Mouse (Mus musculus): ENCODE data around the gene Rdh16f2. TPM values are rescaled to one million over a fixed set of nuclear protein-coding genes. Genes with fewer than 3 reads are reported as not detected.
"Not testable (repeated sequence)": the region's sequence is repeated elsewhere in the genome, so short reads cannot be mapped to it uniquely, and the experiment has no call there.

Rdh16f2 gene
- polyA plus RNA-seq, 1 experiment from 2014 or later: not detected

DNA sequence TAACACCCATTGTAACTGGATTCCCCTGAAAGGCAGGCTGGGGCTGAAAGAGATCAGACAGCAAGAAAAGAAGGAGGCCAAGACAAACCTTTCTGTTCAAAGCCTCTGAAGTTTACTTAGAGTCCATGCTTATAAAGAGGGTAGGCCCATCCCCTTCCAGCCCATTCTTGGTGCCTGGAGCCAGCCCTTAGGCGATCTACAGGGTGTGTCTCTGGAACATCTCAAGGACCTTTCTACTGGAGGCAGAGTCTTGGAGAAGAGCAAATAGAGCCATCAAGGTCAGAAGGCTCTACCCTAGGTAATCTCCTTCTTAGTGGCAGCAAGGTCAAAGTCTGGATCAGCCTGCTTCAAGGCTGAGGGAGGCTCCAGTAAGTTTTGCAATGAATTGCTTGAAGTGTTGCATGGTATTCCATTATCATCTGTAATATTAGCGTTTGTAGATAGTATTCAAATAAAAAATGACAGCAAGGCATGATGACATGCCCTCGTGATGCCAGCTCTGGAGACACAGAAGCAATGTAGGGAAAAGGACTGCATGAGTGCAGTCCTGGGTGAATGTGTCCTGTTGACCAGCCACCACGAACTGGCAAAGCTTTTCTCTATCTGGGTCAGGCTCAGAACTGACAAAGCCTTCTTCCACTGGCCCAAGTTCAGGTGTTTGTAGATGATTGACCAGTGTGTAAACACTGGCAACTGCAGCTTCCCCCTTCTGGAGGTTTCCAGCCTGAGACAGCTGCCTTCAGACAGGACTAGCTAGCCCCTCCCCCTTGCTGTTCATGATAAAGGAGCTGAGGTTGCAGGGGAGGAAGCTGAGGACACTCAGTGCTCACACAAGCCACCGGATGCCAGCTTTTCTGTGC is 27.1 kb downstream of the Rdh16f2 start:
- not testable (repeated sequence) for H3K4me1 ChIP-seq (ENCODE audit: control insufficient read depth, insufficient read depth, low read length); H3K4me2 ChIP-seq (ENCODE audit: low read depth, low read length); H3K36me3 ChIP-seq (replicated peaks; ENCODE audit: control insufficient read depth, insufficient read depth, low read depth, low read length); H3K27ac ChIP-seq (replicated peaks; ENCODE audit: low read depth, low read length); DNase-seq (ENCODE audit: low spot score); H3K9me3 ChIP-seq (replicated peaks; ENCODE audit: control insufficient read depth, low read length); H3K4me3 ChIP-seq (ENCODE audit: low read depth, low read length); H3K27me3 ChIP-seq (ENCODE audit: control insufficient read depth, insufficient read depth, low read length); ATAC-seq (replicated peaks; ENCODE audit: insufficient number of reproducible peaks, low FRiP score, low TSS enrichment, low read depth); H3K9ac ChIP-seq (replicated peaks; ENCODE audit: low read length)
- 61% methylated on average over 5 of the region's 5 CpGs for WGBS

DNA sequence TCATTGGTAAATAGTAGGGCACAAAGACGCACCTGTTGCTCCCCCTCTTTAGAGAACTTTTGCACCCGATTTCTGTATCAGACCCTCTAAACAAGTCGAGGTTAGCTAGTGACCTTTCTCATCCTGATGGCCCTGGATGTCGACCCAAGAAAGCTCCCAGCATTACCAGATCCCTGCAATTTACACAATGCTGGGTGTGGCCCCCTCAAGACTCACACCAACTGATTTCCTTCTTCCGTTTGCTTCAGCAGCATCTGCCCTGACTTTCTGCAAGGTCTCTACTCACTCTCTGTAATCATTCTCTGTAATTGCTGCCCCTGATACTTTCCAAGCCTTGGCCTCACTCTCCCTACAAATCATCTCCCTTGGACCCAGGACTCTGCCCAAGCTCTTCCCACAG is 30.4 kb downstream of the Rdh16f2 start:
- no peaks in the 10 kb centered on the region for H3K9me3 ChIP-seq (replicated peaks; ENCODE audit: control insufficient read depth, low read length)
- H3K4me2 ChIP-seq (ENCODE audit: low read depth, low read length): no peak overlapping the region
- 68% methylated on average over 5 of the region's 5 CpGs for WGBS
- H3K36me3 ChIP-seq (replicated peaks; ENCODE audit: control insufficient read depth, insufficient read depth, low read depth, low read length): no peaks in the 10 kb centered on the region
- H3K9ac ChIP-seq (replicated peaks; ENCODE audit: low read length): no peak overlapping the region
- H3K4me1 ChIP-seq (ENCODE audit: control insufficient read depth, insufficient read depth, low read length): no peaks in the 10 kb centered on the region
- no peak for ATAC-seq (replicated peaks; ENCODE audit: insufficient number of reproducible peaks, low FRiP score, low TSS enrichment, low read depth)
- DNase-seq (ENCODE audit: low spot score): no peak
- no peak overlapping the region for H3K4me3 ChIP-seq (ENCODE audit: low read depth, low read length)
- H3K27ac ChIP-seq (replicated peaks; ENCODE audit: low read depth, low read length): no peak overlapping the region
- H3K27me3 ChIP-seq (ENCODE audit: control insufficient read depth, insufficient read depth, low read length): no peaks in the 10 kb centered on the region

- no peaks in the 10 kb centered on the region for H3K27me3 ChIP-seq (ENCODE audit: control insufficient read depth, insufficient read depth, low read length)
- H3K9ac ChIP-seq (replicated peaks; ENCODE audit: low read length): no peak overlapping the region
- DNase-seq (ENCODE audit: low spot score): no peak
- H3K36me3 ChIP-seq (replicated peaks; ENCODE audit: control insufficient read depth, insufficient read depth, low read depth, low read length): no peaks in the 10 kb centered on the region
- H3K4me2 ChIP-seq (ENCODE audit: low read depth, low read length): no peak overlapping the region
- 84% methylated on average over 3 of the region's 3 CpGs for WGBS
- H3K9me3 ChIP-seq (replicated peaks; ENCODE audit: control insufficient read depth, low read length): no peaks in the 10 kb centered on the region
- H3K4me1 ChIP-seq (ENCODE audit: control insufficient read depth, insufficient read depth, low read length): no peaks in the 10 kb centered on the region
- H3K4me3 ChIP-seq (ENCODE audit: low read depth, low read length): no peak overlapping the region
- ATAC-seq (replicated peaks; ENCODE audit: insufficient number of reproducible peaks, low FRiP score, low TSS enrichment, low read depth): no peak
- no peak overlapping the region for H3K27ac ChIP-seq (replicated peaks; ENCODE audit: low read depth, low read length)
Measured at GRCm38 (mm10) chr10:127897506-127897905, 31.2 kb downstream of the Rdh16f2 start.

GRCm38 (mm10) chr10:127898218-127898617 is 31.9 kb downstream of the Rdh16f2 start, which contains the start of gene Sdr9c7:
TSS of gene Sdr9c7 (plus strand) at chr10:127898518.
- Histone ChIP-seq H3K36me3 (replicated peaks; ENCODE audit: control insufficient read depth, insufficient read depth, low read depth, low read length) (no peaks in the 10 kb centered on the region), H3K27me3 (ENCODE audit: control insufficient read depth, insufficient read depth, low read length) (no peaks in the 10 kb centered on the region), H3K4me1 (ENCODE audit: control insufficient read depth, insufficient read depth, low read length) (no peaks in the 10 kb centered on the region), H3K4me3 (ENCODE audit: low read depth, low read length) (no peak within 1 kb of the TSS), H3K4me2 (ENCODE audit: low read depth, low read length) (no peak within 1 kb of the TSS), H3K9me3 (replicated peaks; ENCODE audit: control insufficient read depth, low read length) (no peaks in the 10 kb centered on the region), H3K9ac (replicated peaks; ENCODE audit: low read length) (no peak within 1 kb of the TSS), H3K27ac (replicated peaks; ENCODE audit: low read depth, low read length) (no peak within 1 kb of the TSS)
- 83% methylated on average over 2 of the region's 2 CpGs for WGBS
- ATAC-seq (replicated peaks; ENCODE audit: insufficient number of reproducible peaks, low FRiP score, low TSS enrichment, low read depth) (no peak), DNase-seq (ENCODE audit: low spot score) (no peak)

DNA sequence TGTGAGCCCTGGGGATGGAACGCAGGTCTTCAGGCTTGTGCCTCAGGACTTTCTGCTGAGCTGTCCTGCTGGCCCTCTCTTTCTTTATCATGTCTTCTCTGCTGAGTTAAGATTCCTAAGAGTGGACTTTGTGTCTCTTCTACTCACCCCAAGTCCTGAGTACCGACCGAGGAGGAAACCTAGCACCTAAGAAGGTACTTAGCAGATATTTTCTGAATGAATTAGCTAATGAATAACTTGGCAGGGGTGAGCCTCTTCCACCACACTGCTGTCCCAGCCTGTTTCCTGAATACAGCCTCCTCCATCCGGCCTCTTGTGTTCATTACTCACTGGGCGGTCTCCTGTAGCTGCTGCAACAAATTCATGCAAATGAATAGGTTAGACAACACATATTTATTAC is 33.5 kb downstream of the Rdh16f2 start:
- DNase-seq (ENCODE audit: low spot score): no peak
- Histone ChIP-seq H3K4me2 (ENCODE audit: low read depth, low read length) (no peak overlapping the region), H3K4me3 (ENCODE audit: low read depth, low read length) (no peak overlapping the region), H3K27ac (replicated peaks; ENCODE audit: low read depth, low read length) (no peak overlapping the region), H3K9ac (replicated peaks; ENCODE audit: low read length) (no peak overlapping the region), H3K9me3 (replicated peaks; ENCODE audit: control insufficient read depth, low read length) (no peaks in the 10 kb centered on the region), H3K27me3 (ENCODE audit: control insufficient read depth, insufficient read depth, low read length) (no peaks in the 10 kb centered on the region), H3K36me3 (replicated peaks; ENCODE audit: control insufficient read depth, insufficient read depth, low read depth, low read length) (no peaks in the 10 kb centered on the region), H3K4me1 (ENCODE audit: control insufficient read depth, insufficient read depth, low read length) (no peaks in the 10 kb centered on the region)
- 73% methylated on average over 5 of the region's 5 CpGs for WGBS
- ATAC-seq (replicated peaks; ENCODE audit: insufficient number of reproducible peaks, low FRiP score, low TSS enrichment, low read depth): no peak

GRCm38 (mm10) chr10:127901751-127902150 is 35.5 kb downstream of the Rdh16f2 start:
- WGBS: 80% methylated on average over 4 of the region's 4 CpGs
- DNase-seq (ENCODE audit: low spot score): no peak
- no peaks in the 10 kb centered on the region for H3K27me3 ChIP-seq (ENCODE audit: control insufficient read depth, insufficient read depth, low read length)

GRCm38 (mm10) chr10:127903116-127903515 is 36.8 kb downstream of the Rdh16f2 start:
- no peak for ATAC-seq (replicated peaks; ENCODE audit: insufficient number of reproducible peaks, low FRiP score, low TSS enrichment, low read depth)
- WGBS: 56% methylated on average over 1 of the region's 1 CpGs
- no peaks in the 10 kb centered on the region for H3K9me3 ChIP-seq (replicated peaks; ENCODE audit: control insufficient read depth, low read length)
- no peaks in the 10 kb centered on the region for H3K27me3 ChIP-seq (ENCODE audit: control insufficient read depth, insufficient read depth, low read length)
- no peaks in the 10 kb centered on the region for H3K4me1 ChIP-seq (ENCODE audit: control insufficient read depth, insufficient read depth, low read length)
- no peak overlapping the region for H3K9ac ChIP-seq (replicated peaks; ENCODE audit: low read length)
- H3K4me2 ChIP-seq (ENCODE audit: low read depth, low read length): no peak overlapping the region
- DNase-seq (ENCODE audit: low spot score): no peak
- H3K27ac ChIP-seq (replicated peaks; ENCODE audit: low read depth, low read length): no peak overlapping the region
- no peaks in the 10 kb centered on the region for H3K36me3 ChIP-seq (replicated peaks; ENCODE audit: control insufficient read depth, insufficient read depth, low read depth, low read length)
- no peak overlapping the region for H3K4me3 ChIP-seq (ENCODE audit: low read depth, low read length)

More at GRCm38 (mm10) chr10:127901751-127902150, 35.5 kb downstream of the Rdh16f2 start:
- Histone ChIP-seq H3K4me2 (ENCODE audit: low read depth, low read length) (no peak overlapping the region), H3K4me3 (ENCODE audit: low read depth, low read length) (no peak overlapping the region), H3K9me3 (replicated peaks; ENCODE audit: control insufficient read depth, low read length) (no peaks in the 10 kb centered on the region), H3K36me3 (replicated peaks; ENCODE audit: control insufficient read depth, insufficient read depth, low read depth, low read length) (no peaks in the 10 kb centered on the region), H3K27ac (replicated peaks; ENCODE audit: low read depth, low read length) (no peak overlapping the region), H3K4me1 (ENCODE audit: control insufficient read depth, insufficient read depth, low read length) (no peaks in the 10 kb centered on the region), H3K9ac (replicated peaks; ENCODE audit: low read length) (no peak overlapping the region)
- ATAC-seq (replicated peaks; ENCODE audit: insufficient number of reproducible peaks, low FRiP score, low TSS enrichment, low read depth): no peak

- 78% methylated on average over 7 of the region's 7 CpGs for whole genome bisulfite sequencing
- no peaks in the 10 kb centered on the region for H3K9me3 ChIP-seq (replicated peaks; ENCODE audit: control insufficient read depth, low read length)
- H3K4me1 ChIP-seq (ENCODE audit: control insufficient read depth, insufficient read depth, low read length): no peaks in the 10 kb centered on the region
- DNase-seq (ENCODE audit: low spot score) (no peak), ATAC-seq (replicated peaks; ENCODE audit: insufficient number of reproducible peaks, low FRiP score, low TSS enrichment, low read depth) (no peak)
- H3K4me3 ChIP-seq (ENCODE audit: low read depth, low read length): no peak overlapping the region
- H3K36me3 ChIP-seq (replicated peaks; ENCODE audit: control insufficient read depth, insufficient read depth, low read depth, low read length): no peaks in the 10 kb centered on the region
- no peak overlapping the region for H3K4me2 ChIP-seq (ENCODE audit: low read depth, low read length)
- H3K9ac ChIP-seq (replicated peaks; ENCODE audit: low read length): no peak overlapping the region
- H3K27me3 ChIP-seq (ENCODE audit: control insufficient read depth, insufficient read depth, low read length): no peaks in the 10 kb centered on the region
- H3K27ac ChIP-seq (replicated peaks; ENCODE audit: low read depth, low read length): no peak overlapping the region
Measured at GRCm38 (mm10) chr10:127904718-127905446, 38.6 kb downstream of the Rdh16f2 start.

Measured in embryonic facial prominence, embryonic 11.5 days (tissue).